Mouse (Mus musculus) brain, embryonic 14.5 days (tissue): ENCODE data around the gene Map3k20. TPM values are rescaled to one million over a fixed set of nuclear protein-coding genes. Genes with fewer than 3 reads are reported as not detected.
A peak's percentile ranks its signal among the peaks of the same experiment; 100 is the strongest.

ENCODE experiments used
- DNase-seq: peaks from one replicate; pipeline ENCODE4 v3.0.0-alpha.2; 2011; ENCODE audit warnings: low read depth
- CTCF ChIP-seq: fragments of 200-500 bp; IDR thresholded peaks from 2 replicates; pipeline ENCODE4 v1.5.1; 2012; ENCODE audit warnings: inconsistent platforms, mild to moderate bottlenecking, moderate library complexity, borderline replicate concordance; ENCODE audit not compliant: insufficient read depth, insufficient read length; ENCODE audit errors: extremely low read depth
- POLR2A ChIP-seq: fragments of 200-500 bp; IDR thresholded peaks from 2 replicates; pipeline ENCODE4 v1.6.1; 2012; ENCODE audit warnings: mild to moderate bottlenecking, inconsistent platforms, borderline replicate concordance; ENCODE audit not compliant: poor library complexity, insufficient read depth, insufficient read length, severe bottlenecking; ENCODE audit errors: extremely low read depth
- polyA plus RNA-seq: library from polyadenylated mRNA; depleted of rRNA; stranded (reverse); fragments of >200 nt; gene quantifications from 2 replicates; pipeline ENCODE4 v1.2.3, GENCODE M21; 2012; rRNA removed

The Map3k20 gene
- polyA plus RNA-seq: 4.9 and 6.4 TPM in 2 replicates

- TF ChIP-seq POLR2A (no peak), CTCF (peak; percentile 43; the same call in 1 of the 2 replicates)
- DNase-seq: peak; percentile 69
Measured at GRCm38 (mm10) chr2:72285256-72285887, at the start of gene Map3k20. Map3k20 (plus strand) TSS chr2:72285637.

- no peak for TF ChIP-seq CTCF
- TF ChIP-seq POLR2A: no peak
- DNase-seq: no peak
Measured at GRCm38 (mm10) chr2:72238421-72238820, 47.0 kb upstream of the Map3k20 start.

DNA sequence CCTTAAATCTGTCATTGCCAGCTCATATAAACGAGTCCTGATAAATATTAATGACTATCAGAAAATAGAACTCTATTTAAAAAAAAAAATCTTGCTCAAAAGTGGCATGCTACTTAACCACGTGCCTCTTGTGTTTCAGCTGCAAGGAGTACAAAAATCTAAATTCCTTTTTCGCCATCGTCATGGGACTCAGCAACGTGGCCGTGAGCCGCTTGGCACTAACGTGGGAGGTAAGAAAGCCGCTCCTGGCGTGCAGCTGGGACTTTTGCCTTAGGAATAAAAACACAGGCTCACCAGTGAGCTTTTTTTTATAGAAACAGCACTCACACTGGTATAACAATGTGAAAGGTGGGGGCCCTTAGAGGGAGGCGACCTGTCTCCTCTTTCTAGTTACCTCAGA is 46.5 kb upstream of the Map3k20 start:
- no peak for DNase-seq
- no peak for TF ChIP-seq POLR2A
- no peak for TF ChIP-seq CTCF

GRCm38 (mm10) chr2:72239456-72239855 is 46.0 kb upstream of the Map3k20 start:
- TF ChIP-seq POLR2A (no peak), CTCF (no peak)
- DNase-seq: no peak

DNA sequence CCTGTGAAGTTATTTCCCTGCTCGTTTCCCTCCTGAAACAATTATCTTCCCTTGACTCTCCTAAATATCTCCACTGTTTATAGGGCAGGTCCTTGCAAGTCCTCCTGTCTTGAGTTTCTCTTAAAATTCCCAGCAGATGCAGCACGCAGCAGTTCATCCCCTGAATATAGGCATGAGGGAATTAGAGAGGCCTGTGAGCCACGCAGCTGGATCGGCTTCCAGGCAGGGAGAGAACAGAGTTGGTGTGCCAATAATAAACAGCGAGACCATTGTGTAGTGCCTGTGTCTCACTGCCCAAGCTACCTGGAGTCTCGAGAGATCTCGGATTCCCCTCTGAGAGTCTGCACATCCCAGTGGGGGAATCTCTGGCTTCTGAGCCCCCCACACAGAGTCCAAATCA is 45.4 kb upstream of the Map3k20 start:
- no peak for DNase-seq

GRCm38 (mm10) chr2:72240691-72241090 is 44.7 kb upstream of the Map3k20 start:
- no peak for TF ChIP-seq POLR2A
- TF ChIP-seq CTCF: no peak
- no peak for DNase-seq

More for the DNA sequence above, 45.4 kb upstream of the Map3k20 start:
- TF ChIP-seq CTCF (no peak), POLR2A (no peak)

DNA sequence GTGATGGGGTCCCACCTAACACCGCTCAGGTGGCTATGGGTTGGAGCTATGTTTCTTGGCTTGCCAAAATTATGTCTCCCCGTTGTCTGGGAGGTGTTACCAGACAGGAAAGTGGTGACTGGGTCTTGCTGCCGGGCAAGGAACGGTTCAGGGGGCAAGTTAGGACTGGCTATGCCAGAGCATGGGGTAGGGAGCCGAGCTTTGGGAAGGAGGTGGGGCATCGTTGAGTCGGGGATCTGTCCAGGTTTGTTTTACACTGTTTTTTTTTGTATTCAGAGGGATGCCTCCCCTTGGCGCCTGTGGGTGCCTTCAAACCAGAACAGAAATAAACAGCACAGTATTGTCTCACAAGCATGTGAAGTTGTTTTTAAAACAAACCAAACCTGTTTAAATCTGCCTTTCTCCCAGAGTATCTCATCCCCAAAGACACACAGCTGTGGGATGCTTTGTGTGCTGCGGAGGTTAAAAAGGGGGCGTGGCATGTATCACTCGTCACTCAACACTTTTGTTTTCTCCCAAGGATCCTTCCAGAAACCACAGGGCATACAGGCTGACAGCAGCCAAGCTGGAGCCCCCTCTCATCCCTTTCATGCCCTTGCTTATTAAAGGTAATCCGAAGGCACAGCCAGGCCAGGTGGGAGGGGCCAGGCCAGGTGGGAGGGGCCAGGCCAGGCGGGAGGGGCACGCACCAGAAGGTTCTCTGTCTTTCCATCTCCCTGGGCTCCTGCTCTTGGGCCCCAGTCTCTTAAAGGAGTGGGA is 43.5 kb upstream of the Map3k20 start:
- DNase-seq: no peak
- no peak for TF ChIP-seq CTCF
- TF ChIP-seq POLR2A: no peak

DNA sequence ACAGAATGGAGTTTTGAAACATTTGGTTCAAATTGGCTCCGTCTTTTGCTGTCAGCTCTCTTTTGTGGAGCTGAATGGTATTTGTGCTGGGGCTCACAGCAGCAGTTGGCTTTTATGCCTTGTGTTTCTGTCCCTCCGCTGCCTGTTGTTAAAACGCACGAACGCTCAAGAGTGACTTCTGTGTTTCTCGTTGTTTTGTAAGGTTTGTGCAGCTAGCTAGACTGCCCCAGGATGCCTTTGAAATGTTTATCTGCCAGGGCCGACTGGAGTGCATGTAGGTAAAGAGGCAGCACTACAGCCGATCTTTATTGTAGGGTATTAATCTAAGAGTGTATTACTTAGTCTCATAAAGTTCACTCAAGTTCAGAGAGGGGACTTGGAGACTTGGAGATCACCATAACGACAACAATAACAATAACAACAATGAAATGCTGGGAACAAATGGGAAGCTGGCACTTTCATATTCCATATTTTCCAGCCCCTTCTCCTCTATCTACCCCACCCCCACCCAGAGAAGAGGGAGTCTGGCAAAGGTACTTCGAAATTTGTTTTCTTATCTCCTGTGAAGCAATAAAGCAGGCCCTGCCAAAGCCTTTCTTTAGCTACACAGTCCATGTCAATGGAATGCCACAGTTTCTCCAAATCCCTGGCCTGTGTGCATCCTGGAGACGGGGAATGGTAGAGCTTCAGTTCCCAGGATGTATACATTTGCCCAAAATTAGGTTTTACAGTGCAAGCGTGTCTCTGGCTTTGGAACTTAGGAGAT is 42.3 kb upstream of the Map3k20 start:
- TF ChIP-seq CTCF (no peak), POLR2A (no peak)
- DNase-seq: peak; percentile 59

- no peak for TF ChIP-seq CTCF
- TF ChIP-seq POLR2A: no peak
- no peak for DNase-seq
Measured at GRCm38 (mm10) chr2:72245631-72246030, 39.8 kb upstream of the Map3k20 start.

DNA sequence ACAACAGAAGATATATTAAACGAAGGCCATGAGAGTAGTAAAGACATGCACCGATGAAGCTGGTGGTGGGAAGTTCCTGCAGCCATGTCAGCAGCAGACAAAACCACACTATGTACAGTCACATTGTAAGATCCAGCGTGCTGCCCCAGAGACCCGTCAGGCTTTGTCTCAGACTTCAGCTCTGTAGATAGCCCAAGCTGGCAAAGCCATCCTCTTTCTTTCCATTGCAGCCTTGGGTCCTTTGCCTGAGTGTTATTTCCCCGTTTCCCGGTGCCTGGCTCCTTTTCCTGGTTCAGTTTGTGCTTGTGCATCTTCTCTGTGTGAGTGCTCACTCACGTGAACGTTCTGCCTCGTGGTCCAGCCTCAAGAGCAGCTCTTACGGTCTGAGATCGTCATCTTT is 39.1 kb upstream of the Map3k20 start:
- TF ChIP-seq CTCF: no peak
- no peak for TF ChIP-seq POLR2A
- DNase-seq: no peak

GRCm38 (mm10) chr2:72247819-72248218 is 37.6 kb upstream of the Map3k20 start:
- no peak for DNase-seq
- TF ChIP-seq POLR2A: no peak
- TF ChIP-seq CTCF: no peak
